Mouse (Mus musculus): ENCODE data around the gene 1810013L24Rik.

DNA sequence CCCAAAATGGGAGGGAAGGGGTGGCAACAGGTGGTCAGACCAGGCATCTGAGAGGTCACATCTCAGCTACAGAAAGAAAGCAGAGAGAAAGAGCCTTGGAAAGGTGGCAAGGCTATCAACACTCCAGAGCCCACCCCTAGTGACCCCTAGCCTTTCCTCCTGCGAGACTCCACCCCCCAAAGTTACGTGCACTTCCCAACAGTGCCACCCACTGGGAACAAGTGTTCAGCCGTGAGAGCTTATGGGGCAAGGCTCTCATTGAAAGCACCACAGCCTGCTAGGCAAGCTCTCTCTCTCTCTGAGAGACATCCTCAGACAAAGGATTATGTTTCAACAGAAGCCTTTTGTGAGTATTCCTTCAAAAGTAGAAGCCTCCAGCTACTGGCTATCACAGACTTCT, 34.9 kb upstream of the 1810013L24Rik start:
- TF ChIP-seq CTCF (IDR thresholded peaks at IDR 0.05; ENCODE audit: extremely low read depth, insufficient read depth, insufficient read length, insufficient replicate concordance) (no peak), POLR2A (IDR thresholded peaks at IDR 0.05; ENCODE audit: low read depth, low read length) (no peak)

All from spleen, adult 2 months (tissue).